Mouse (Mus musculus) cerebral cortex, adult 2 months (tissue): ENCODE data around the gene Olfr1280.

Experiments used
- WGBS: fragments of 180-500 bp; shearing (Covaris S2); methylation state at CpG from one replicate; pipeline ENCODE4 v1.1.7; 2018; 5-methylcytosine and 5-hydroxymethylcytosine counted together

Gene Olfr1280

DNA sequence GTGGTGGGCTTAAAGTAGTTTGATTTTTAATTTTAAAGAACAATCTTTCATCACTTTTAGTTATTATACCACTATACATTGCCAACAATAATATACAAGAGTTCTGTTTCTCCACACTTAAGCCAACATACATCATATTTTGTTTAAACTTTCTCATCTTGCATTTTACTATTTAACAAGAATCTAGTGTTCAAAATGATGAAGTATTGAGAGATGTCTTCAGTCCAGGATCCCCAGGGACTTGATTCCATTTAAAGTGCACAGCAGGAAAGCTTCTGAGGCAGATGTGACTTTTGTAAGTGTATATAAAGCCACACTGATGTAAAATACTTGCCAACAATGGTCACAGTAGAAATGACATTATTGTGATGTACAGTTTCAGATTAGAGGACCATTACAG lies at the start of gene Olfr1280:
TSS of gene Olfr1280 (plus strand) at position 301 of the 400 bp plus-strand sequence.

GRCm38 (mm10) chr2:111274006-111274405 lies 39.8 kb upstream of the Olfr1280 start, which contains the start of gene Olfr1277:
Gene Olfr1277, minus strand, starts transcription at chr2:111274106.
- WGBS = 54% methylated on average over 2 of the region's 2 CpGs

DNA sequence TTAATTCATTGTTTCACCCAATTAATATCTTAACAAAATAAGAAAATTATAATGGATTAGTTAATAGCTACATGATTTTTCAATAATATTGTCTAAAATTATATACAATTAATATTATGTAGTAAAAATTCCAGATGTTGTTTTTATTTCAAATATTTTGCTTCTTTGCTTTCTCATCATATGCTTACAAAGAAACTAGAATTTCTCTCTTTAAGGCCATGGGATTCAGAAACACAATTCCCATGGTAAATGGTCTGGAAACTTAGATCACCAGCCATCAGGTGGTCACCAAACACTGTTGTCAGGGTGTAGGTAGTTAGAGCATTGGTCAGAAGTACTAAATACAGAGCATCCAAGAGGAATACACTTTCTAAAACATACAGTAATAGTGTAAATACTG lies 24.0 kb upstream of the Olfr1280 start, which contains the start of gene Olfr1278:
TSS of gene Olfr1278 (plus strand) at position 301 of the 400 bp plus-strand sequence.

GRCm38 (mm10) chr2:111300374-111300773 lies 13.4 kb upstream of the Olfr1280 start, which contains the start of gene Olfr1279:
Gene Olfr1279, plus strand, starts transcription at chr2:111300635.

DNA sequence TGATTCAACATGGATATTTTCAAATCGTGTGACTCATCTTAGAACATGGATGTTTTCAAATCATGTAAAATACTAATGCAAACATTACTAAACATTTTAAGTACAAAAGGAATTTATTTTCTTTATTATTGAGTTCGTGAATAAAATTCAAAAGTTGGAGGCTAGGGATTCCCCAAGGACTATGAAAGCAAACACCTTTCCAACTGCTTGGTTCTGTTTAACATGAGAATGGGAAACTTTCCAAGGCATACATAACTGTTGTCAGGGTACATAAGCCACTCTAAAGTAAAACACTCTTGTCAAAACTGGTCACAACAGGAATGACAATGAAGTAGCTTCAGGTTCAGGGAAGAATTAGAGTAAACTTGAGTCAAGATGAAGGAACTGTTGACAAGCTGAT lies 12.4 kb downstream of the Olfr1280 start, which contains the start of gene Olfr1281:
TSS of gene Olfr1281 (plus strand) at position 301 of the 400 bp plus-strand sequence.
- 78% methylated on average over 2 of the region's 2 CpGs for WGBS

DNA sequence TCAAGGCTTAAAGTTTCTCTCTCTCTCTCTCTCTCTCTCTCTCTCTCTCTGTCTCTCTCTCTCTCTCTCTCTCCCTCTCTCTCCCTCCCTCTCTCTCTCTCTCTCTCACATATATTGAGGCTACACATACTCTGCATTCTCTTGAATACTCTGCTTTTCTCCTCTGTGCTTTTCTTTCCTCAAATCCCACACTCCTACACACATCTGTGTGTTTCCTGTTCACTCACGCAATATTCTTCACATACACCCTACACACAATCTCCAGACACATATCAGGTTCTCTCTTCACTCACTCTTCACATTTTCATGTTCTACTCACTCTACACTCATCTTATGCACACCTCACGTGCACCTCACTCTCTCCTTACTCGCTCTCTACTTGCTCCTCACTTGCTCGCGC lies 19.9 kb downstream of the Olfr1280 start:
- 71% methylated on average over 5 of the region's 5 CpGs for WGBS

DNA sequence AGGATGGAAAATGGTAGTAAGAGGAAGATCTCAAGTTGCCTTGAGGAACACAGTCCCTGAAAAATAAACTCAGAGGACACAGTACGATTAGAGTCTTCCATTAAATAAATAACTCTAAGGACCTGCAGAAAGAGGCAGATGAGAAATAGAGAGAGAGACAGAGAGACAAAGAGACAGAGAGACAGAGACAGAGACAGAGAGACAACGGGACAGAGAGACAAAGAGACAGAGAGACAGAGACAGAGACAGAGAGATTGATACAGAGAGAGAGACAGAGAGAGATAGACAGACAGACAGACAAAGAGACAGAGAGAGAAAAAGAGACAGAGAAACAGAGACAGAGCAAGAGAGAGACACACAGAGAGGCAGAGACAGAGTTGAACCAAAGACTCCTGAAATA lies 22.2 kb downstream of the Olfr1280 start, which contains the start of gene Olfr1282:
TSS of gene Olfr1282 (minus strand) at position 101 of the 400 bp plus-strand sequence.
- 71% methylated on average over 2 of the region's 2 CpGs for WGBS

GRCm38 (mm10) chr2:111366490-111366889 lies 52.7 kb downstream of the Olfr1280 start, which contains the start of gene Olfr1283:
Gene Olfr1283, plus strand, starts transcription at chr2:111366790.
- WGBS = 74% methylated on average over 2 of the region's 2 CpGs

GRCm38 (mm10) chr2:111375222-111375621 lies 61.4 kb downstream of the Olfr1280 start, which contains the start of gene Olfr1284:
Gene Olfr1284, plus strand, starts transcription at chr2:111375522.
- WGBS = 90% methylated on average over 1 of the region's 1 CpGs
